Mouse (Mus musculus) neural tube, embryonic 14.5 days (tissue): ENCODE results near the gene Calcoco1. TPM values are rescaled to one million over a fixed set of nuclear protein-coding genes. Genes with fewer than 3 reads are reported as not detected.
A peak's percentile ranks its signal among the peaks of the same experiment; 100 is the strongest.
"Not testable (repeated sequence)": the region's sequence is repeated elsewhere in the genome, so short reads cannot be mapped to it uniquely, and the experiment has no call there.

Experiments
- ATAC-seq: fragments of 200-750 bp; cut with Nextera tagmentation; 2 replicates; pipeline ENCODE4 v1.8.0; 2017; ENCODE audit warnings: low read depth, mild to moderate bottlenecking, moderate TSS enrichment, moderate library complexity
- H3K27ac ChIP-seq: fragments of 300-500 bp; sonication (generic); 2 replicates; pipeline ENCODE4 v1.5.1; 2014; ENCODE audit warnings: low read depth, mild to moderate bottlenecking, control low read depth, low read length, moderate library complexity, mixed read lengths
- H3K27me3 ChIP-seq: fragments of 300-500 bp; sonication (generic); 2 replicates; pipeline ENCODE4 v1.6.1; 2014; ENCODE audit warnings: low read length; ENCODE audit not compliant: control insufficient read depth, insufficient read depth
- H3K36me3 ChIP-seq: fragments of 300-500 bp; sonication (generic); 2 replicates; pipeline ENCODE4 v1.6.1; 2014; ENCODE audit warnings: low read length, mixed read lengths; ENCODE audit not compliant: control insufficient read depth, insufficient read depth
- H3K4me1 ChIP-seq: fragments of 300-500 bp; sonication (generic); 2 replicates; pipeline ENCODE4 v1.6.1; 2014; ENCODE audit warnings: low read length; ENCODE audit not compliant: control insufficient read depth, insufficient read depth
- H3K4me2 ChIP-seq: fragments of 300-500 bp; sonication (generic); 2 replicates; pipeline ENCODE4 v1.6.1; 2014; ENCODE audit warnings: mild to moderate bottlenecking, low read depth, low read length, control low read depth
- H3K4me3 ChIP-seq: fragments of 300-500 bp; sonication (generic); 2 replicates; pipeline ENCODE4 v1.5.1; 2014; ENCODE audit warnings: low read depth, low read length, control low read depth, mixed read lengths
- H3K9ac ChIP-seq: fragments of 300-500 bp; sonication (generic); replicated peaks from 2 replicates; pipeline ENCODE4 v1.6.1; 2014; ENCODE audit warnings: low read depth, mild to moderate bottlenecking, control low read depth, low read length, mixed read lengths
- H3K9me3 ChIP-seq: fragments of 300-500 bp; sonication (generic); 2 replicates; pipeline ENCODE4 v1.6.1; 2016; ENCODE audit warnings: low read length; ENCODE audit not compliant: control insufficient read depth
- WGBS: fragments of 180-500 bp; shearing (Covaris S2); extraction: QIAGEN DNeasy Blood & Tissue Kit; methylation state at CpG from one replicate; pipeline ENCODE4 v1.1.7; 2014; 5-methylcytosine and 5-hydroxymethylcytosine counted together
- microRNA counts: library from miRNA; unstranded; fragments of <30 nt; microRNA quantifications from one replicate; lab custom pipeline; 2016
- microRNA-seq: library from miRNA; unstranded; fragments of <30 nt; microRNA quantifications from one replicate; pipeline ENCODE4, GENCODE M21; 2016
- polyA plus RNA-seq: library from polyadenylated mRNA; unstranded; fragments of >200 nt; fragmentation: Nextera tagmentation; extraction: Ambion mirVana; gene quantifications from 2 replicates; pipeline ENCODE4 v1.2.1, GENCODE M21; 2014

The Calcoco1 gene
- polyA plus RNA-seq, 1 experiment from 2014 or later, result 23.5 TPM

GRCm38 (mm10) chr15:102670281-102670680 is 51.7 kb downstream of the Calcoco1 start:
- ATAC-seq, result no peak
- peaks cover 21% of the 10 kb centered on the region for H3K4me1 ChIP-seq
- WGBS, result 8% methylated on average over 6 of the region's 6 CpGs
- H3K27me3 ChIP-seq, result no peaks in the 10 kb centered on the region
- H3K4me3 ChIP-seq, result peak overlapping the region; percentile 69
- H3K9ac ChIP-seq, result peak overlapping the region; percentile 91
- peak overlapping the region; percentile 91 for H3K27ac ChIP-seq
- H3K36me3 ChIP-seq, result peaks cover 12% of the 10 kb centered on the region; the same call in 1 of the 2 replicates
- peak overlapping the region; percentile 64 for H3K4me2 ChIP-seq
- no peaks in the 10 kb centered on the region for H3K9me3 ChIP-seq

GRCm38 (mm10) chr15:102669571-102669970 is 52.4 kb downstream of the Calcoco1 start:
- Histone ChIP-seq H3K9ac (no peak overlapping the region), H3K9me3 (no peaks in the 10 kb centered on the region), H3K4me3 (no peak overlapping the region), H3K4me1 (peaks cover 21% of the 10 kb centered on the region), H3K36me3 (peaks cover 17% of the 10 kb centered on the region), H3K27me3 (no peaks in the 10 kb centered on the region), H3K27ac (no peak overlapping the region), H3K4me2 (peak overlapping the region; percentile 64)
- WGBS, result 83% methylated on average over 8 of the region's 8 CpGs
- ATAC-seq, result no peak

GRCm38 (mm10) chr15:102665494-102665893 is 56.5 kb downstream of the Calcoco1 start:
- no peaks in the 10 kb centered on the region for H3K27me3 ChIP-seq
- H3K9me3 ChIP-seq, result no peaks in the 10 kb centered on the region
- H3K9ac ChIP-seq, result no peak overlapping the region
- ATAC-seq, result no peak
- no peak overlapping the region for H3K4me2 ChIP-seq
- H3K4me3 ChIP-seq, result no peak overlapping the region
- H3K4me1 ChIP-seq, result peaks cover 4% of the 10 kb centered on the region; the same call in 1 of the 2 replicates
- H3K36me3 ChIP-seq, result peaks cover 40% of the 10 kb centered on the region
- WGBS, result 58% methylated on average over 4 of the region's 4 CpGs
- no peak overlapping the region for H3K27ac ChIP-seq

- Histone ChIP-seq H3K36me3 (peaks cover 40% of the 10 kb centered on the region), H3K4me2 (no peak overlapping the region), H3K27me3 (no peaks in the 10 kb centered on the region), H3K4me3 (no peak overlapping the region), H3K27ac (no peak overlapping the region), H3K9me3 (no peaks in the 10 kb centered on the region), H3K9ac (no peak overlapping the region), H3K4me1 (no peaks in the 10 kb centered on the region)
- no peak for ATAC-seq
- 91% methylated on average over 8 of the region's 8 CpGs for WGBS
These were observed 58.2 kb downstream of the Calcoco1 start for GRCm38 (mm10) chr15:102663825-102664224.

GRCm38 (mm10) chr15:102662601-102663000 is 59.4 kb downstream of the Calcoco1 start:
- no CpG with 5 or more reads among the region's 2 CpGs for WGBS
- not testable (repeated sequence) for H3K4me2 ChIP-seq, H3K4me1 ChIP-seq, H3K27ac ChIP-seq, H3K4me3 ChIP-seq, ATAC-seq, H3K9me3 ChIP-seq, H3K9ac ChIP-seq, H3K27me3 ChIP-seq
- H3K36me3 ChIP-seq, result peaks cover 40% of the 10 kb centered on the region

GRCm38 (mm10) chr15:102657926-102658381 is 64.0 kb downstream of the Calcoco1 start:
- peaks cover 9% of the 10 kb centered on the region for H3K36me3 ChIP-seq
- H3K27ac ChIP-seq, result no peak overlapping the region
- no peaks in the 10 kb centered on the region for H3K27me3 ChIP-seq
- no peak overlapping the region for H3K9ac ChIP-seq
- no peaks in the 10 kb centered on the region for H3K9me3 ChIP-seq
- WGBS, result 72% methylated on average over 3 of the region's 3 CpGs
- no peak overlapping the region for H3K4me3 ChIP-seq
- ATAC-seq, result no peak
- no peak overlapping the region for H3K4me2 ChIP-seq
- no peaks in the 10 kb centered on the region for H3K4me1 ChIP-seq

MicroRNAs within 50 kb of the gene (microRNA counts, 519-probe panel; counts per million panel counts)
- not detected for microRNA mmu-miR-688 (lab: Ali Mortazavi, UCI)

Small RNA genes lying within 50 kb of the gene (microRNA-seq; reads per million reads assigned to microRNA genes)
- gene Mir688, result not detected

Other genes with a start within 250 kb of the Calcoco1 start
- gene Gm10337, start 218.5 kb downstream of the Calcoco1 start, polyA plus RNA-seq, result 8.5 TPM in 1 of 2 replicates, not detected in the other
- 44.8 and 48.8 TPM in 2 replicates for gene Map3k12, start 205.1 kb downstream of the Calcoco1 start, polyA plus RNA-seq
- 86.4 and 87.7 TPM in 2 replicates for gene Tarbp2, start 204.0 kb downstream of the Calcoco1 start, polyA plus RNA-seq
- 16.0 and 23.9 TPM in 2 replicates for gene Npff, start 197.2 kb downstream of the Calcoco1 start, polyA plus RNA-seq
- gene Gm28047, start 97.1 kb downstream of the Calcoco1 start, polyA plus RNA-seq, result not detected in 2 replicates
- 13.3 and 16.2 TPM in 2 replicates for gene Atf7, start 96.7 kb downstream of the Calcoco1 start, polyA plus RNA-seq
- 44.6 and 47.5 TPM in 2 replicates for gene Atp5g2, start 49.8 kb downstream of the Calcoco1 start, polyA plus RNA-seq
- gene Hoxc13, start 198.9 kb upstream of the Calcoco1 start, polyA plus RNA-seq, result not detected in 2 replicates
- not detected in 2 replicates for gene Hoxc12, start 214.6 kb upstream of the Calcoco1 start, polyA plus RNA-seq
- gene Hoxc11, start 232.2 kb upstream of the Calcoco1 start, polyA plus RNA-seq, result not detected in 2 replicates
- gene Hoxc10, start 244.6 kb upstream of the Calcoco1 start, polyA plus RNA-seq, result 46.1 and 94.7 TPM in 2 replicates
- gene Hoxc5, start 245.3 kb upstream of the Calcoco1 start, polyA plus RNA-seq, result 3.6 and 10.2 TPM in 2 replicates